Mouse (Mus musculus): ENCODE measurements at regions not wholly inside any gene's neighbourhood (a gene's known extent, or its start where the extent isn't known, plus 50 kb on each side); places are given as distances from the start of the nearest gene placed in this dataset.
A peak's percentile ranks its signal among the peaks of the same experiment; 100 is the strongest.

DNA sequence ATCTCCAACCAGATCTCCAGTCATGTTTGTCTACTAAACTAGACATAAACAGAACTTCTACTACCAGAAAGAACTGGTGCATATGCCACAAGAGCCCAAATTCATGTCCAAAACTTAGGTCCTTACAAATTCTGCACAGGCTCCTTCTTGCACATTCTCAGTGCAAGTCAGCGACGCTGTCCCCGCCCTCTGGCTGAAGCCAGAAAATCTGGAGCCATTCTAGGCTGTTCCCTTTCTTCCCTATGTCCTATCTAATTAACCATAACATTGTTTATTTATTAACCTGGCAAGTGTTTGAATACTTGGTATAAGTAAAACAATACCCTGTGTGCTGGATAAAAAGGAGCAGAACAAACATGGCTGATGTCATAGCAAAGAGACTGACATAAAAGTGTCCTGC is 122.7 kb downstream of the Tent5c start:
- 91% methylated on average over 3 of the region's 3 CpGs for WGBS
- DNase-seq (ENCODE audit: low spot score): no peak

DNA sequence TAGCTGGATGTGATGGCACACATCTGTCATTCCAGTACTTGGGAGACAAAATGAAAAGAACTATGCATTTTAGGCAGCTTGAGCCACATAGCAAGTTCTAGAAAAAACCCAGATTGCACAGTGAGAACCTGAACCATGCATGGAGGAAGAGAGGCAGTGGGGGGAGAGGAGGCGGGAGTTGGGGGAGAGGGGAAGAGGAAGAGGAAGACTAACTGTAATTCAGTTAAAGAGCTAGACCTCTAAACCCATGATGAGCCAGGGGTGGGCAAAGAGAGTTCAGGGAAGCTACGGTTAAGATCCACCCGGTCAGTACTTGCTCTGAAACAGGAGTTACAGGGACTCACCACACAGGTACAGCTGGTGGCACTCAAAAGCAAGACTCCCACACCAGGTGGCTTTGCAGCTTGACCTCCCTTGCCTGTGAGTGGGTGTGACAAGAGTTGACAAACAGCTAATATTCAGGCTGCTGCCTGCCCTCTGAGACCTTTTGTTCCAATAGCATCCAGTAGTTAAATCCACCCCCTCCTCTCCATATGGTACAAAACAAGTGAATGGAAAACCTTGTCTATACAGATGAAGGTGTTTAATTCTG is 123.7 kb downstream of the Tent5c start:
- no peak overlapping the region for H3K9ac ChIP-seq (replicated peaks; ENCODE audit: low read length)
- no peaks in the 10 kb centered on the region for H3K9me3 ChIP-seq (replicated peaks; ENCODE audit: control insufficient read depth, low read length)
- H3K27me3 ChIP-seq (ENCODE audit: control insufficient read depth, insufficient read depth, low read length): no peaks in the 10 kb centered on the region
- no peak for ATAC-seq (replicated peaks; ENCODE audit: insufficient number of reproducible peaks, low FRiP score, low TSS enrichment, low read depth)
- no peaks in the 10 kb centered on the region for H3K4me1 ChIP-seq (ENCODE audit: control insufficient read depth, insufficient read depth, low read length)
- no peaks in the 10 kb centered on the region for H3K36me3 ChIP-seq (replicated peaks; ENCODE audit: control insufficient read depth, insufficient read depth, low read depth, low read length)
- no peak overlapping the region for H3K4me2 ChIP-seq (ENCODE audit: low read depth, low read length)
- 87% methylated on average over 3 of the region's 3 CpGs for WGBS
- no peak for DNase-seq (ENCODE audit: low spot score)
- no peak overlapping the region for H3K4me3 ChIP-seq (ENCODE audit: low read depth, low read length)
- no peak overlapping the region for H3K27ac ChIP-seq (replicated peaks; ENCODE audit: low read depth, low read length)

More for the DNA sequence above, 122.7 kb downstream of the Tent5c start:
- H3K36me3 ChIP-seq (replicated peaks; ENCODE audit: control insufficient read depth, insufficient read depth, low read depth, low read length): no peaks in the 10 kb centered on the region
- ATAC-seq (replicated peaks; ENCODE audit: insufficient number of reproducible peaks, low FRiP score, low TSS enrichment, low read depth): no peak
- H3K4me3 ChIP-seq (ENCODE audit: low read depth, low read length): no peak overlapping the region
- H3K27me3 ChIP-seq (ENCODE audit: control insufficient read depth, insufficient read depth, low read length): no peaks in the 10 kb centered on the region
- no peak overlapping the region for H3K9ac ChIP-seq (replicated peaks; ENCODE audit: low read length)
- no peaks in the 10 kb centered on the region for H3K9me3 ChIP-seq (replicated peaks; ENCODE audit: control insufficient read depth, low read length)
- no peaks in the 10 kb centered on the region for H3K4me1 ChIP-seq (ENCODE audit: control insufficient read depth, insufficient read depth, low read length)
- no peak overlapping the region for H3K27ac ChIP-seq (replicated peaks; ENCODE audit: low read depth, low read length)
- no peak overlapping the region for H3K4me2 ChIP-seq (ENCODE audit: low read depth, low read length)

DNA sequence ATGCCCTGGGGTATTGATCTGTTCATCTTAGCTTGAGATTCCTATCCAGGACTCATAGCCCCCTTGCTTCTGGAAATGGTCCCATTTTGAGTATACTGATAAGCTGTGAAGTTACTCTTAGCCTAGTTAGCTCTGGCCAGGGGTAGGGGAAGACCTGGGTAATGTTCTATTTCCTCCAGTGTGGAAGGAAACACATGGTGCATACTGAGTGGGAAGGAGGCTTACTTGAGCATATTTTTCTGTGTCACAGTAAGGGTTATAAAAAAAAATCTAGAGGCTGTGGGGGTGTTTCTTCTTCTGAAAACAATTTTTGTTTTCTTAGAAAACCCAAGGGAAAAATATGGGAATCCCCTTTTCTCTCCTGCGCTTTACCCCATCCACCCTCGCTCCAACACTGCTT is 124.4 kb downstream of the Tent5c start:
- 91% methylated on average over 2 of the region's 2 CpGs for WGBS

DNA sequence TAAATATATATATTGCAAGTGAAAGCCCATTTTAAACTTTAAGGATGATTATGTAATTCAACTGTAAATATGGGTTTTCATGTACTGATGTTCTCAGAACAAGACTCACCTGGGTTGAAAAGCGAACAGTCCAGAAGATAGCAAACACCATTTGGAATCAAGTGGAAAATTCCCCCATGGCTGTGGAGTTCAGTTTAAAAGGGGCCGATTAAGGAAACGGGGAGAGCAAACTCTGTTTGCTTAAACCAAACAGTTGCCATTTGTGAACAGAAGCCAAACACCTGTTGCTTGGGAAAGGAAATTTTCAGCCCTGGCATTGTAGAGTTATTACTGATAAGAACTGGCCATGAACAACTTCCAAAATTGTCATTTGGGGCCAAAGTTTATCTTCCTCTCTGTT is 126.1 kb downstream of the Tent5c start:
- ATAC-seq (replicated peaks; ENCODE audit: insufficient number of reproducible peaks, low FRiP score, low TSS enrichment, low read depth) (no peak), DNase-seq (ENCODE audit: low spot score) (no peak)
- Histone ChIP-seq H3K27me3 (ENCODE audit: control insufficient read depth, insufficient read depth, low read length) (no peaks in the 10 kb centered on the region), H3K4me1 (ENCODE audit: control insufficient read depth, insufficient read depth, low read length) (no peaks in the 10 kb centered on the region), H3K9ac (replicated peaks; ENCODE audit: low read length) (no peak overlapping the region), H3K4me3 (ENCODE audit: low read depth, low read length) (no peak overlapping the region), H3K9me3 (replicated peaks; ENCODE audit: control insufficient read depth, low read length) (no peaks in the 10 kb centered on the region), H3K36me3 (replicated peaks; ENCODE audit: control insufficient read depth, insufficient read depth, low read depth, low read length) (no peaks in the 10 kb centered on the region), H3K27ac (replicated peaks; ENCODE audit: low read depth, low read length) (no peak overlapping the region), H3K4me2 (ENCODE audit: low read depth, low read length) (no peak overlapping the region)
- WGBS: 82% methylated on average over 3 of the region's 3 CpGs

More for the DNA sequence above, 124.4 kb downstream of the Tent5c start:
- no peaks in the 10 kb centered on the region for H3K36me3 ChIP-seq (replicated peaks; ENCODE audit: control insufficient read depth, insufficient read depth, low read depth, low read length)
- no peaks in the 10 kb centered on the region for H3K9me3 ChIP-seq (replicated peaks; ENCODE audit: control insufficient read depth, low read length)
- H3K4me1 ChIP-seq (ENCODE audit: control insufficient read depth, insufficient read depth, low read length): no peaks in the 10 kb centered on the region
- DNase-seq (ENCODE audit: low spot score) (no peak), ATAC-seq (replicated peaks; ENCODE audit: insufficient number of reproducible peaks, low FRiP score, low TSS enrichment, low read depth) (no peak)
- no peak overlapping the region for H3K4me3 ChIP-seq (ENCODE audit: low read depth, low read length)
- H3K4me2 ChIP-seq (ENCODE audit: low read depth, low read length): no peak overlapping the region
- H3K9ac ChIP-seq (replicated peaks; ENCODE audit: low read length): no peak overlapping the region
- no peaks in the 10 kb centered on the region for H3K27me3 ChIP-seq (ENCODE audit: control insufficient read depth, insufficient read depth, low read length)
- no peak overlapping the region for H3K27ac ChIP-seq (replicated peaks; ENCODE audit: low read depth, low read length)

DNA sequence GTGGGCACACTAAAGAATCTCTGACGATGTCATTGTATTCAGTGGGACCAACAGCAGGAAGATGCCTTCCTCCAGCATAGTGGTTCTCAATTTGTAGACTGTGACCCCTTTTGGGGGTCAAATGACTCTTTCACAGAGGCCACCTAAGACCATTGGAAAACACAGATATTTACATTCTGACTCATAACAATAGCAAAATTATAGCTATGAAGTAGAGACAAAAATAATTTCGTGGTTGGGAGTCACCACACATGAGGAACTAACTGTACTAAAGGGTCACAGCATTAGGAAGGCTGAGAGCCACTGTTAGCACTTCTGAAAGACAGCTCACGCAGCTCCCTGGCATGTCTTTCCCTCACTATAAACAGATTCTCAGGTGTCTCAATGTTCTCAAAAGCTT is 129.1 kb downstream of the Tent5c start:
- Histone ChIP-seq H3K4me3 (ENCODE audit: low read depth, low read length) (no peak overlapping the region), H3K4me2 (ENCODE audit: low read depth, low read length) (no peak overlapping the region), H3K9ac (replicated peaks; ENCODE audit: low read length) (no peak overlapping the region), H3K36me3 (replicated peaks; ENCODE audit: control insufficient read depth, insufficient read depth, low read depth, low read length) (no peaks in the 10 kb centered on the region), H3K9me3 (replicated peaks; ENCODE audit: control insufficient read depth, low read length) (no peaks in the 10 kb centered on the region), H3K27me3 (ENCODE audit: control insufficient read depth, insufficient read depth, low read length) (no peaks in the 10 kb centered on the region), H3K27ac (replicated peaks; ENCODE audit: low read depth, low read length) (no peak overlapping the region), H3K4me1 (ENCODE audit: control insufficient read depth, insufficient read depth, low read length) (no peaks in the 10 kb centered on the region)
- 91% methylated on average over 3 of the region's 3 CpGs for WGBS
- no peak for ATAC-seq (replicated peaks; ENCODE audit: insufficient number of reproducible peaks, low FRiP score, low TSS enrichment, low read depth)
- no peak for DNase-seq (ENCODE audit: low spot score)

DNA sequence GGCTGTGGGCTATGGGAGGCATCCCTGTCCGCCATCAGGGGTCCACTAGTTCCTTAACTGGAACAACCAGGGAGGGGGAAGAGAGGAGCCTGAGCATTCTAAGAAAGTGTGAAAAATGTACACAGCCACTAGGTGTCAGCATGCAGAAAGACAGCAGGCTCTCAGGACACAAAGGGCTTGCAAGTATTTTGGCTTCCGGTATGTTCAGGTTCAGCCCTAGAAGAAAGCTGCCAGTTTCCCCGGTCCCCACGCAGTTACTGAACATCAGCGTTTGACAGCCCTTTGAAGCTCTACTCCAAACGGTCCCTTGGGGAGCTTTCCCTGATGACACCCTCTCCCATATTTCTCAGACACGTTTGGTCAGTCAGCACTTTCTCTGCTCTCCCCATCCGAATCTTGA is 130.1 kb downstream of the Tent5c start:
- WGBS: 31% methylated on average over 8 of the region's 8 CpGs
- Histone ChIP-seq H3K9me3 (replicated peaks; ENCODE audit: control insufficient read depth, low read length) (no peaks in the 10 kb centered on the region), H3K27me3 (ENCODE audit: control insufficient read depth, insufficient read depth, low read length) (no peaks in the 10 kb centered on the region), H3K27ac (replicated peaks; ENCODE audit: low read depth, low read length) (no peak overlapping the region), H3K9ac (replicated peaks; ENCODE audit: low read length) (peak overlapping the region; percentile 52), H3K4me2 (ENCODE audit: low read depth, low read length) (peak overlapping the region; percentile 30; the same call in 1 of the 2 replicates), H3K36me3 (replicated peaks; ENCODE audit: control insufficient read depth, insufficient read depth, low read depth, low read length) (no peaks in the 10 kb centered on the region), H3K4me1 (ENCODE audit: control insufficient read depth, insufficient read depth, low read length) (no peaks in the 10 kb centered on the region), H3K4me3 (ENCODE audit: low read depth, low read length) (no peak overlapping the region)
- DNase-seq (ENCODE audit: low spot score) (peak; percentile 77), ATAC-seq (replicated peaks; ENCODE audit: insufficient number of reproducible peaks, low FRiP score, low TSS enrichment, low read depth) (peak; percentile 70; the same call in 1 of the 2 replicates)

DNA sequence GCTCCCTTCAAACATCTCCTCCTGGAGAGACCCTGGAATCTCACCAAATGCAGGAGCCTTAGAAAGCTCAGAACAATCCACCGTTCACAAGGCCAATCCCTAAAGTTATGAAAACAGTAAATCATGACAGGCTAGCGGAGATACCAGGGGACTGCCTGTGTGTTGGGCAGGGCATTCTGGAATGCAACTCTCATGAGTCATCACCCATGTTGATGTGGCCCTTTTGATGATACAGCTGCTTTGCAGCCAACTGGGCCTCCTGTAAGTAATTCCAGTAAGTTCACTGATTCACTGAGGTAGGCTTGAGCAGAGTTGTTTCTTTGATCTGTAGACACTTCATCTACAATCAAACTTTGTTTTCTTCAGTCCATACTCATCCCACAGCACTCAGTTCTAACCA is 155.6 kb downstream of the Tent5c start:
- ATAC-seq (replicated peaks; ENCODE audit: insufficient number of reproducible peaks, low FRiP score, low TSS enrichment, low read depth): no peak
- no peaks in the 10 kb centered on the region for H3K36me3 ChIP-seq (replicated peaks; ENCODE audit: control insufficient read depth, insufficient read depth, low read depth, low read length)
- no peak overlapping the region for H3K27ac ChIP-seq (replicated peaks; ENCODE audit: low read depth, low read length)
- H3K4me2 ChIP-seq (ENCODE audit: low read depth, low read length): no peak overlapping the region
- H3K4me1 ChIP-seq (ENCODE audit: control insufficient read depth, insufficient read depth, low read length): no peaks in the 10 kb centered on the region
- no peak for DNase-seq (ENCODE audit: low spot score)
- no peak overlapping the region for H3K9ac ChIP-seq (replicated peaks; ENCODE audit: low read length)
- no peak overlapping the region for H3K4me3 ChIP-seq (ENCODE audit: low read depth, low read length)
- WGBS: 90% methylated on average over 2 of the region's 2 CpGs
- no peaks in the 10 kb centered on the region for H3K27me3 ChIP-seq (ENCODE audit: control insufficient read depth, insufficient read depth, low read length)
- no peaks in the 10 kb centered on the region for H3K9me3 ChIP-seq (replicated peaks; ENCODE audit: control insufficient read depth, low read length)

DNA sequence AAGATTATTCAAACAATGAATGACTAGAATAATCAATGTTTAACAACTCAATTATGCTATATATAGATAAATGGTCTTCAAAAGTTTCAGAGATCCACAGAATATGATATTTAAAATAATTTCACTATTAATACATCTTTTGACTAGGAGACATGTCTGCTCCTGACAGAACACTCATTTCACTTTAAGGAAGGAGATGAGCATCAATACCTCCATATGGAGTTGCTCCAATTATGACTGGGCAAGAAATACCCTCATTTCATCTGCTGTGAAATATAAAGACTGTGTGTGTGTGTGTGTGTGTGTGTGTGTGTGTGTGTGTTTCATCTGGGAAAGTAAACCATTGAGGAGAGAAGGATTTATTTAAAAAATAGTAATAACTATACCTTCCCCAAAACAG is 156.2 kb upstream of the Wdr3 start:
- H3K4me3 ChIP-seq (ENCODE audit: low read depth, low read length): no peak overlapping the region
- ATAC-seq (replicated peaks; ENCODE audit: insufficient number of reproducible peaks, low FRiP score, low TSS enrichment, low read depth): no peak
- H3K9me3 ChIP-seq (replicated peaks; ENCODE audit: control insufficient read depth, low read length): no peaks in the 10 kb centered on the region
- H3K27me3 ChIP-seq (ENCODE audit: control insufficient read depth, insufficient read depth, low read length): no peaks in the 10 kb centered on the region
- H3K27ac ChIP-seq (replicated peaks; ENCODE audit: low read depth, low read length): no peak overlapping the region
- no peak overlapping the region for H3K9ac ChIP-seq (replicated peaks; ENCODE audit: low read length)
- no peaks in the 10 kb centered on the region for H3K36me3 ChIP-seq (replicated peaks; ENCODE audit: control insufficient read depth, insufficient read depth, low read depth, low read length)
- no peaks in the 10 kb centered on the region for H3K4me1 ChIP-seq (ENCODE audit: control insufficient read depth, insufficient read depth, low read length)
- no peak overlapping the region for H3K4me2 ChIP-seq (ENCODE audit: low read depth, low read length)
- no peak for DNase-seq (ENCODE audit: low spot score)

Measured in embryonic facial prominence, embryonic 11.5 days (tissue).